Mouse (Mus musculus): ENCODE data around the gene Gpn2.

The Gpn2 gene

DNA sequence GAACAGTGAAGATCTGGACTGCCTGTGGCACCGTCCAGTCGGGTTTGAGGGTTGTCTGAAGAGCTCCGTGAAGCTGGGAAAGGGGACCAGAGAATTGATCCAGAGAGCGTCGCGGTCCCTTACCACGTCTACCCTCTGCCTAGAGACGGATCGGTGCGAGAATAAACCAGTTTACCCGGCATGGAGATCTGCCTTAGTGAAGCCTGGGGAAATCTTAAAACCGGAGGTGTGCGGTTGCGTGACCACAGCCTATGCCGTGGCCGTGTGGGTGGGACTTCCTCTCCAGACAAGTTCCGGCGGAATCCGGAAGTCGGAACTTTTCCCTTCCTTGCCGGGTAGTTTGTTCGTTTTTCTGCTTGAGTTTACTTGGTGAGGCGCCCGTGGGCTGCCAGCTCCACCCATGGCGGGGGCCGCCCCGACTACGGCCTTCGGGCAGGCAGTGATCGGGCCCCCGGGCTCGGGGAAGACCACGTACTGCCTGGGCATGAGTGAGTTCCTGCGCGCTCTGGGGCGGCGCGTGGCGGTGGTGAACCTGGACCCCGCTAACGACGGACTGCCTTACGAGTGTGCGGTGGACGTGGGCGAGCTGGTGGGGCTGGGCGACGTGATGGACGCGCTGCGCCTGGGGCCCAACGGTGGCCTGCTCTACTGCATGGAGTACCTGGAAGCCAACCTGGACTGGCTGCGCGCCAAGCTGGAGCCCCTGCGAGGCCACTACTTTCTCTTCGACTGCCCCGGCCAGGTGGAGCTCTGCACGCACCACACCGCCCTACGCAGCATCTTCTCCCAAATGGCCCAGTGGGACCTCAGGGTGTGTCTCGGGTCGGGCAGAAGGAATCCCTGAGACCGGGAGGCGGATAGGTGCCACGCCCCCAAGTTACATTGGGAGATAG lies at the start of gene Gpn2:
TSS of gene Gpn2 (plus strand) at position 304 of the 893 bp plus-strand sequence.
- peak; percentile 52 for DNase-seq (ENCODE audit: low spot score)

DNA sequence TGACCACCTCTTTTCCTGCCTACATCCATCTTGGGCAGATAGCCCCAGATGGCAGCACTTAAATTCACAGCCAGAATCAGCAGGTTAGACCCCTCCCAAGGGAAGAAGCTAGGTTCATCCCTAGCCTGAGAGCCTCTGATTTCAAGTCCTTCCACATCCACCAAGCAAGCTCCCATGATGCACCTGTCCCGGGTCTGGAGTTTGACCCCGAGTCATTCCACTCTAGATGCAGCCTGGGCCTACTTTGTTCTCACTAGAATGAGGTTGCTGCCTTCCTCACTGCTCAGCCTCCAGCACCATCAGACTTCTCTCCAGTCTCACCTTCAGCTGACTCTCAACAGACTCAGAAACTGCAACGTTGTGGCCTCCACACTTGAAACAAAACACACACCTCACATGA lies 48.1 kb upstream of the Gpn2 start:
- DNase-seq (ENCODE audit: low spot score): no peak

DNA sequence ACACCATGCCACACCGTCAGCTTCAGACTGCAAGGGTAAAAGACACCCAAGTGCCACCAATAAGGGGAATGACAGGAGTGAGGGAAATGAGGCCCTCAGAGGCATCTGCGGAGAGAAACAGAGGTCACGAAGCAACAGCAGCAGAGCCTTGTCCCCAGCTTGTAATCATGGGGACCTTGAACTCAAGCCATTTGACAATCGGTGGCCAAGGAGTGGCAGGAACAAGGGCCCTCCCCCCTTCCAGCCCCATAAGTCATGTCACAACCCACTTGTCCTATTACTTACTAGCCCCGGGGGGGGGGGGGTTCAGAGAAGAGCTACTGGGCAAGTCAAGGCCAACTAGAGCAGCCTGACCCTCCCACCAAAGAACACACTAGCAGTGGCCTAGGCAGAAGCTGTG lies 47.5 kb upstream of the Gpn2 start:
- DNase-seq (ENCODE audit: low spot score): no peak

DNA sequence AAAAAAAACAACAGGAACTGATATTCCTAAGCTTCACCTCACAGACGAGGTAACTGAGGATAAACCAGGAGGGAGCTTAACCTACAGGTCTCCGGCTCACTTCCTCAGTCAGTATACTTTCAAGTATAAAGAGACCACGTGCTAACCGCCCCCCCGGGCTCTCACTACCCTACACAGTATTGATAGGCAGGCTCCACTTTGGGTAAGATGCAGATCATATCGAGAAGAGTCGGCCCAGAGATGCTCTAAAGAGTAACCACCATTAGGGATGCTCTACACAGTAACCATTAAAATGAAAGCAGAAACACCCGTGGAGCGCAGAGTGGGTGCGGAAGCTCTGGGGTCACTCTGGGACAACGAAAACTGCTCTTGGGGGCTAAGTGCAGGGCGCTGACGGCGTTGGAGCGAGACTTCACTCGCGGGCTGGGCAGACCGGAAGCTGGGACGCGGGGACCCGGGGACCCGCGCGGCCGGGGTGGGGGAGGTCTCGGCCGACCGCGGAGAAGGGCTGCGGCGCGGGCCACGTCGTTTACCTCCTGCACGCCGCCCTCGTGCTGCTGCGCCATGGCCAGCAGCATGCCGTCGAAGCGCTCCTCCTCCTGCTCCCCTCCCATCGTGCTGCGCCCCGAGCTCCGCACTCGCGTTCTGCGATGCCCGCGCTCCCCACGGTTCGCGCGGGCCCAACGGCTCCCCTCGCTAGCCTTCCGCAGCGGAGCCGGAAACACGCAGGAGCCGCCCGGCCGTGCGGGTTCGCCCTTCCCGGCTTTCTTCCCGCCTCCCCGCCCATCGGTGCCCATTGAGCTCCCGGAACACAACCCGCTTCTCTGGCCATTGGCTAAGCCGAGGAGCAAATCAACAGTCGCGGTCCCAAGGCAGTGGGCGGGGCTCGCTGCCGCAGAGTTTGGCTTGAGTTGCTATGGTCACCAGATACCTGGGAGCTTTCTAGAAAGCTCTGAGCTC lies 38.6 kb upstream of the Gpn2 start, which contains the start of gene Nudc:
TSS of gene Nudc (minus strand) at position 725 of the 960 bp plus-strand sequence.
- DNase-seq (ENCODE audit: low spot score): peak; percentile 88

DNA sequence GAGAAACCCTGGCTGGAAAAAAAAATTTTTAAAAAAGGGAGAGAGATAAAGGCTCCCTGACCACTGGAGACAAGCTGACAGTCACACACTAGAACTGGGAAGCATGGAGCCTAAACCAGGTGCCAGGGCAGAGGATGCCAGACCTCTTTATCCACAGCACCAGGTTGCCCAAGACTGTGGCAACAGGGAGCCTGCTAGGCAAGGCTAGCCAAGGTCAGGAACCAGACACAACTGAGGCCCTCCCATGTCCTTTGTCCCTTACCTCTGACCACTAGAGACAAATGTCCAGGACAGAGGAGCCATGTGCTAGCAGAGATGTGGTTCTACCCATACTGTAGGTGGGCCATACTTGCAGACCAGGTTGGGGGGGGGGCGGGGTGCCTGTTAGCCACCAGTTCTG lies 32.1 kb upstream of the Gpn2 start:
- no peak for DNase-seq (ENCODE audit: low spot score)

DNA sequence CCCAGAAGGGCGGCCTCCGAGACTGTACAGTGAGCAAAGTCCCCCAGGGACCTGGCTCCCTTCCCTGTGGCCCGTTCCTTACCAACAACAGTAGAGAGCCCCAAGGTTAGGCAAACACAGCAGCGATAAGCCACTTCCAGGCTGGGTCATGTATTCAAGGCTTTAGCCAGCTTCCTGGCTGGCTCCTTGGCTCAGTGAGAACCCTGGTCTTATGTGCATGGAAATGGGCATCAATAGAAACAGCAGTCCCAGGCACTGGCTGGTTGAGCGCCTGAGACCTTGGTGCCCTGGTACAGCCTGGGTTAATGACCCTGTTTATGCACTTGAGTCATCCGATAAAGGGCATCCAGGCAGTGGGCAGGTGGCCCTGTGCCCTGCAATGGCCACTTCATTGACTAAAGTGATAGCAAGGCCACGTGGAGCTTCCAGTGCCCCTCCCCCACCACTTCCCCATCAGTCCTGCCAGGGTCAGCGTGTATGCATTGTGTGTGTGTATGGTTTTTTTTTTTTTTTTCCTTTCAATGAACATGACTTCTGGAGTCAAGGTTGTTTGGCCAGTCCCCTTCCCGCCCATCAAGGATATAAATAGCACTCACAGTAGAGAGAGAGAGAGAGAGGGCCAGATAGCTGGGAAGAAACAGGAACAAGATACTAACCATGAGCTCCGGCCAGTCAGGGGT lies 31.3 kb upstream of the Gpn2 start, which contains the start of gene Nr0b2:
TSS of gene Nr0b2 (plus strand) at position 609 of the 680 bp plus-strand sequence.
- no peak for DNase-seq (ENCODE audit: low spot score)

GRCm38 (mm10) chr4:133553448-133554330 lies 30.5 kb upstream of the Gpn2 start:
- DNase-seq (ENCODE audit: low spot score): no peak

GRCm38 (mm10) chr4:133557041-133557717 lies 27.0 kb upstream of the Gpn2 start:
- DNase-seq (ENCODE audit: low spot score): no peak

DNA sequence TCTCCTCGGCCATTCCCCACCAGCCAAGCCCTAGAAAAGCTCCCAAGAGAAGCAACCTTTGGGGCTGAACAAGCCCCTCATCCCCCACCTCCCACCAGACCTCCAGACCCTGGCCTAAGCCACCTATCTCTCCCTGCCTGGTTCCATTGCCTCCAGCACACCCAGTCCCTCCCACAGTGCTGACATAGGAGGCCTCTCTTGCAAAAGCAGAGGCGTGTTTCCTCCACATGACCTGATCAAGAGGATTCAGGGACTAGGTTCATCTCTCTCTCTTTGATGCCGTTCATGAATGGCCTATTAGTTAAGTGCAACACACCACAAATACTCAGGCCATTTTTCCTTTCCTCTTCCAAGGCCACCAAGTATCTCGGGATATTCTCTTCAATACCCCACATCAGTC lies 24.3 kb upstream of the Gpn2 start:
- no peak for DNase-seq (ENCODE audit: low spot score)

DNA sequence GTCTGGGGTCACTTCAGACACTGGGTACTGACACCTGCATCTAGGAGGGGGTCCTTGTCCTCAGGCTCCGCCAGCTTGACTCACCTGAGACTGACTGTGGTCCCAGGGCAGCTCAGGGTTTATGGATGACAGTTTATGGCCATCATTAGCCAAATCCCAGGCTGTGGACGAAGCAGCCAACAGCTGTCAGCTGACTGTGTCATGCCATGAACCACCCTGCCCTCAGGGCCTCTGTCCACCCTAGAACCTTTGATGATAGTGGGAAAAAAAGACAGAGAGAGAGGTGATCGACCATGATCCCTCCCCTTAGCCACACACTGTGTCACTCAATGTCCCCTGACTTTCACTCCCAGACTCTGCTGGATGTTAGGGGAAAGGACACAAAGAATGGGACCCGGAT lies 22.5 kb upstream of the Gpn2 start:
- DNase-seq (ENCODE audit: low spot score): no peak

DNA sequence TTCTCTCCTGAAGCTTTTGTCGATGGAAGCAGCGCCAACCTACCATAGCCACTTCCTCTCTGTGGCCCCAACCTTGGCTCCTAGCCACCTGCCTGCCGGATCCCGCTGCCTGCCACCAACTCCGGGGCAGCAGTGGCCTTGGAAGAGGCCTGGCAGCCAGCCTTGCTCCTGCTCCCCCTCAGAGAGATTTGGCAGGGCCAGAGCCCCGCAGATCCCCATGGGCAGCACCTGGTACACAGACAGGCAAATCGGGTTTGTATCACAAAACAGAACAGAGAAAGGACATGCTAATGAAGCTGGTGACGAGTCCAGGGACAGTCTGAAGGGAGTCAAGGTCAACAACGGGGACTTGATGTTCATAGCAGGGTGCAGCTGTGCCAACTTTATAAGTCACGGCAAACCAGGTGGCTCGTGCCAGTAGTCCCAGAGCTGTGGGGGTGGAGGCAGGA lies 21.0 kb upstream of the Gpn2 start:
- DNase-seq (ENCODE audit: low spot score): no peak

GRCm38 (mm10) chr4:133567251-133567650 lies 16.9 kb upstream of the Gpn2 start:
- no peak for DNase-seq (ENCODE audit: low spot score)

DNA sequence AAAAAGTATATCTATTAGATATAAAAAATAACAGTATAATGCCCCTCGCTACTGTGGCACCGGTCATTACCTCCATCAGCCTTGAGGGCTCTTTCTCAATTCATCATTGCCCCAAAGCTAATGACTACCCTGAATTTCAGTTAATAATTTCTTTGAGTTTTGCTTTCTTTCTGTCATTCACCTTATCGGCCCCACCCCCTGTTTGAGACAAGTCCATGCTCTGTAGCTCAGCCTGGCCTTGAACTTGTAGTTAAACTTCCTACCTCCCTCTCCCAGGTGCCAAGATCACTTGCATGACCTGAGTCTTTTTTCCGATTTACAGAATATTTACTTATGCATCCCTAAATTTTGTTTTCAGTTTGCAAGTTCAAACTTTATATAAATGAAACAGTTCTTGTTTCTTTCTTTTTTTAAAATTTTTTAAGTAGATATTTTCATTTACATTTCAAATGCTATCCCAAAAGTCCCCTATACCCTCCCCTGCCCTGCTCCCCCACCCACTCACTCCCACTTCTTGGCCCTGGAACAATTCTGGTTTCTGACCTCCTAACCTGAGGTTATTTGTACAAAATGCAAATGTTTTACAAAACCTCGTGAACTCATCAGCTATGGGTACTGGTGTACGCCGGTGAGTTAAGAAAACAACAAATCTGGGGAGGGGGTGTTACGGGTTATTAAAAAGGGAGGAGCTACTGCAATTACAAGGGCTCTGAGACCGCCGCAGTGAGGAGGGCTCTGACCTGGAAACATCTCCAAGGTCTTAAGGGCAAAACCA lies 14.7 kb upstream of the Gpn2 start:
- DNase-seq (ENCODE audit: low spot score): no peak

DNA sequence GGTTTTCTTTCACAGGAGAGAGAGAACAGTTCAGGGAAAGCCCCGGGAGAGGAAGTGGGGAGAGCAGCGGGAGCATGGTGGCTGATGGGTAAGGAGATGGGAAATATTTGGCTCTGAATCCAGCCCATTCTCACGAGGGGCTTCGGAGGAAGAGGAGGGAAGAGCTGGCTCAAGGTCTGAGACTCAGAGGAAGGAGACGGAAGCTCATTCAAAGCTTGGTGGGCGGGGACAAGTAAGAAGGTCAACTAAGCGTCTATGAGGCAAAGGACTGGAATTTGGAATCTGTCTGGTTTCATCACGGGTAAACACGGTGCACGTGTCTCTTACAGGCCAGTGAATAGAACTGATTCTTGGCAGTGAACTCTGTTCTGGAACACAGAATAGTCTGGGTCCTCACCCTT lies 14.1 kb upstream of the Gpn2 start:
- DNase-seq (ENCODE audit: low spot score): no peak

DNA sequence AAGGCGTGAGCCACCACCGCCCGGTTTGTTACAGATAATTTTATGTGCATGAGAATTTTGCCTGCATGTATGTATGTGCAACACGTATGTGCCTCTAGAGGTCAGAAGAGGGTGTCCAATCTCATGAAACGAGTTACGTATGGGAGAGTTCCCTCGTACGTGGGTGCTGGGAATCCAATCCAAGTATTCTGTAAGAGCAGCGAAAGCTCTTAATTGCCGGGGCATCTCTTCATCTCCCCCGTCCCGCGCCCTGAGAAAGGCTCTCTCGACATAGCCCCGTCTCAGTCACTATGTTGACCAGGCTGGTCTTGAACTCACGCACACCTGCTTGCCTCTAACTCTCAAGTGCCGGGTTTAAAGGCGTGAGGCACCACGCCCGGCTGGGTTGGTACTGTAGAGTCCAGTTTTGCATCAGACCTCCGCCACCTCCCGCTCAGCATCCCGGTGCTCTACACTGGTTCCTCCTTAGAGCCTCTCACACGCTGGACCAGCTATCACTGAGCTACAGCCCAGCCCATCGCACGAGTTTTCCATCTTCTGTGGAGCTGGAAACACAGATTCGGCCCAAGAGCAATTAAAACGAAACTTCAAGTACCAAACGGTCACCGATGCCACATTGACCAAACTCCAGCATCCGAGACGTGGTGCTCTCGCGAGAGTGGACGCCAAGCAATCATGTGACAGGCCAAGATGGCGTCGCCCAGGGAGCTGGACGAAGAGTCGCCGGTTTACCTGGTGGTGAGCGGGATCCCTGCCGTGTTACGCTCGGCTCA lies 9.9 kb upstream of the Gpn2 start, which contains the start of gene Gpatch3:
TSS of gene Gpatch3 (plus strand) at position 676 of the 773 bp plus-strand sequence.
- peak; percentile 80 for DNase-seq (ENCODE audit: low spot score)

- no peak for DNase-seq (ENCODE audit: low spot score)
These were observed 9.3 kb upstream of the Gpn2 start for GRCm38 (mm10) chr4:133574843-133575202.

DNA sequence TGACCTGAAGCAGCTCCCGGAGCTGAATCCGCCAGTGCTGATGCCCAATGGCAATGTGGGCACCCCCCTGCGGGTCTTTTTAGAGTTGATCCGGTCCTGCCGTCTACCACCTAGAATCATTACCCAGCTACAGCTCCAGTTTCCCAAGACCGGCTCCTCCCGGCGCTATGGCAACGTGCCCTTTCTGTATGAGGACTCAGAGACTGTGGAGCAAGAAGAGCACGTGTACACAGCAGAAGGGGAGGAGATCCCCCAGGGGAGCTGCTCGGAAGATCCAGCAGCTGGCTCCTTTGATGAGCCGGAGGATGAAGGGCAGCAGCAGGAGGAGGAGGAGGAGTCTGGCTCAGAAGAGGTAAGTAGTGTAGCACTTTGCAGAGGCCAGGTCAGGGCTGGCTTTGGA lies 6.2 kb upstream of the Gpn2 start:
- DNase-seq (ENCODE audit: low spot score): no peak

GRCm38 (mm10) chr4:133583690-133584058 lies 488 bp upstream of the Gpn2 start:
- no peak for DNase-seq (ENCODE audit: low spot score)

- DNase-seq (ENCODE audit: low spot score): peak; percentile 56
These were observed 8.4 kb downstream of the Gpn2 start for GRCm38 (mm10) chr4:133592570-133592969.

All from ovary, postnatal 14 days (tissue).